Mouse (Mus musculus): Measurements from ENCODE around the gene Cacna1h. TPM values are rescaled to one million over a fixed set of nuclear protein-coding genes. Genes with fewer than 3 reads are reported as not detected.

Gene Cacna1h
- polyA plus RNA-seq, 1 experiment: 0.12 TPM

GRCm38 (mm10) chr17:25372491-25372890 lies 61.1 kb downstream of the Cacna1h start:
- no peak overlapping the region for H3K4me3 ChIP-seq
- H3K36me3 ChIP-seq (ENCODE audit: control insufficient read depth, insufficient read depth): no peaks in the 10 kb centered on the region
- TF ChIP-seq TCF3 (IDR thresholded peaks at IDR 0.05; ENCODE audit: insufficient read length, low read depth) (no peak), E2F4 (IDR thresholded peaks at IDR 0.05; ENCODE audit: insufficient read depth) (no peak), USF1 (IDR thresholded peaks at IDR 0.05; ENCODE audit: low read depth) (no peak), MAX (IDR thresholded peaks at IDR 0.05; ENCODE audit: low read depth) (no peak), SRF (IDR thresholded peaks at IDR 0.05; ENCODE audit: control insufficient read depth, insufficient read length, low read depth) (no peak), CEBPB (IDR thresholded peaks at IDR 0.05; ENCODE audit: insufficient read depth, poor library complexity, severe bottlenecking) (no peak), MYOD1 (IDR thresholded peaks at IDR 0.05; ENCODE audit: control insufficient read depth in 1 of 3, insufficient read length in 2 of 3, low read depth in 2 of 3) (no peak), TCF12 (IDR thresholded peaks at IDR 0.05; ENCODE audit: insufficient read depth, poor library complexity, severe bottlenecking) (no peak), REST (IDR thresholded peaks at IDR 0.05; ENCODE audit: insufficient read depth, insufficient read length) (no peak), POLR2AphosphoS2 (IDR thresholded peaks at IDR 0.05; ENCODE audit: insufficient read length, low read depth) (no peak), POLR2A (IDR thresholded peaks at IDR 0.05; ENCODE audit: insufficient read length, low read depth) (no peak)
- H3ac ChIP-seq (ENCODE audit: control insufficient read depth, insufficient read length): no peak overlapping the region
- peaks cover 3% of the 10 kb centered on the region for H3K27me3 ChIP-seq (ENCODE audit: control insufficient read depth, insufficient read depth, insufficient read length)
- H3K79me2 ChIP-seq (ENCODE audit: control insufficient read depth, insufficient read depth): no peaks in the 10 kb centered on the region
- no peak overlapping the region for H3K4me2 ChIP-seq (ENCODE audit: low read depth)

DNA sequence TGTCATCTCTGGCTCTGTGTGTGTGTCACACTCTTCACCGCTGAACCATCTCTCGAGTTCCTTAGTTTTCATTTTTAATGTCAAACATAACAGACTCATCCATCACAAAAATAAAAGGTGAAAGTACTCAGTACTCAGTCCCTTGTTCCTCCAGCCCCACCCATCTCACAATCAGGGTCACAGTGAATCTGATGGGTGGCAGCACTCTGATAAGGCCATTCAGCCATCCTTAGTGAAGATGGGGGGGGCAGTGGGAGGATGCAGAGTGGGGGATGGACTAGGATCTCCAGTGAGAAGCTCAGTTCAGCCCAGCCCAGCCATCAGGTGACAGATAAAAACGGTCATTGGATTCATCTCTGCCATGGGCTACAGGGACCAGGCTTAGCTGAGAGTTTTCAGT lies 64.6 kb downstream of the Cacna1h start, which contains the start of gene Tpsg1:
Gene Tpsg1, plus strand, starts transcription at position 301 of the 400 bp plus-strand sequence.
- H3K27me3 ChIP-seq (ENCODE audit: control insufficient read depth, insufficient read depth, insufficient read length): peaks cover 18% of the 10 kb centered on the region
- no peaks in the 10 kb centered on the region for H3K36me3 ChIP-seq (ENCODE audit: control insufficient read depth, insufficient read depth)
- no peaks in the 10 kb centered on the region for H3K79me2 ChIP-seq (ENCODE audit: control insufficient read depth, insufficient read depth)
- no peak within 1 kb of the TSS for H3K4me2 ChIP-seq (ENCODE audit: low read depth)
- TF ChIP-seq TCF3 (IDR thresholded peaks at IDR 0.05; ENCODE audit: insufficient read length, low read depth): no peak
- TF ChIP-seq POLR2A (IDR thresholded peaks at IDR 0.05; ENCODE audit: insufficient read length, low read depth): no peak
- no peak for TF ChIP-seq TCF12 (IDR thresholded peaks at IDR 0.05; ENCODE audit: insufficient read depth, poor library complexity, severe bottlenecking)
- no peak for TF ChIP-seq MYOG (IDR thresholded peaks at IDR 0.05; ENCODE audit: control insufficient read depth in 1 of 3, insufficient read depth in 1 of 3, insufficient read length in 2 of 3, low read depth in 2 of 3)
- TF ChIP-seq MYOD1 (IDR thresholded peaks at IDR 0.05; ENCODE audit: control insufficient read depth in 1 of 3, insufficient read length in 2 of 3, low read depth in 2 of 3): no peak
- TF ChIP-seq REST (IDR thresholded peaks at IDR 0.05; ENCODE audit: insufficient read depth, insufficient read length): no peak
- no peak for TF ChIP-seq SRF (IDR thresholded peaks at IDR 0.05; ENCODE audit: control insufficient read depth, insufficient read length, low read depth)
- TF ChIP-seq POLR2AphosphoS2 (IDR thresholded peaks at IDR 0.05; ENCODE audit: insufficient read length, low read depth): no peak
- no peak for TF ChIP-seq MAX (IDR thresholded peaks at IDR 0.05; ENCODE audit: low read depth)
- no peak for TF ChIP-seq USF1 (IDR thresholded peaks at IDR 0.05; ENCODE audit: low read depth)
- no peak for TF ChIP-seq CEBPB (IDR thresholded peaks at IDR 0.05; ENCODE audit: insufficient read depth, poor library complexity, severe bottlenecking)
- TF ChIP-seq E2F4 (IDR thresholded peaks at IDR 0.05; ENCODE audit: insufficient read depth): no peak
- no peak within 1 kb of the TSS for H3ac ChIP-seq (ENCODE audit: control insufficient read depth, insufficient read length)
- no peak within 1 kb of the TSS for H3K4me3 ChIP-seq

GRCm38 (mm10) chr17:25366005-25366404 lies 67.6 kb downstream of the Cacna1h start, which contains the start of gene Tpsb2:
Tpsb2 (plus strand) TSS chr17:25366305.
- Histone ChIP-seq H3K27me3 (ENCODE audit: control insufficient read depth, insufficient read depth, insufficient read length) (peaks cover 18% of the 10 kb centered on the region), H3ac (ENCODE audit: control insufficient read depth, insufficient read length) (no peak within 1 kb of the TSS), H3K79me2 (ENCODE audit: control insufficient read depth, insufficient read depth) (no peaks in the 10 kb centered on the region), H3K4me2 (ENCODE audit: low read depth) (no peak within 1 kb of the TSS), H3K36me3 (ENCODE audit: control insufficient read depth, insufficient read depth) (no peaks in the 10 kb centered on the region), H3K4me3 (no peak within 1 kb of the TSS)
- TF ChIP-seq TCF3 (IDR thresholded peaks at IDR 0.05; ENCODE audit: insufficient read length, low read depth): no peak
- no peak for TF ChIP-seq E2F4 (IDR thresholded peaks at IDR 0.05; ENCODE audit: insufficient read depth)
- TF ChIP-seq TCF12 (IDR thresholded peaks at IDR 0.05; ENCODE audit: insufficient read depth, poor library complexity, severe bottlenecking): no peak
- no peak for TF ChIP-seq CEBPB (IDR thresholded peaks at IDR 0.05; ENCODE audit: insufficient read depth, poor library complexity, severe bottlenecking)
- no peak for TF ChIP-seq SRF (IDR thresholded peaks at IDR 0.05; ENCODE audit: control insufficient read depth, insufficient read length, low read depth)
- no peak for TF ChIP-seq MAX (IDR thresholded peaks at IDR 0.05; ENCODE audit: low read depth)
- TF ChIP-seq MYOG (IDR thresholded peaks at IDR 0.05; ENCODE audit: control insufficient read depth in 1 of 3, insufficient read depth in 1 of 3, insufficient read length in 2 of 3, low read depth in 2 of 3): no peak
- no peak for TF ChIP-seq USF1 (IDR thresholded peaks at IDR 0.05; ENCODE audit: low read depth)
- TF ChIP-seq POLR2A (IDR thresholded peaks at IDR 0.05; ENCODE audit: insufficient read length, low read depth): no peak
- TF ChIP-seq REST (IDR thresholded peaks at IDR 0.05; ENCODE audit: insufficient read depth, insufficient read length): no peak
- no peak for TF ChIP-seq MYOD1 (IDR thresholded peaks at IDR 0.05; ENCODE audit: control insufficient read depth in 1 of 3, insufficient read length in 2 of 3, low read depth in 2 of 3)

DNA sequence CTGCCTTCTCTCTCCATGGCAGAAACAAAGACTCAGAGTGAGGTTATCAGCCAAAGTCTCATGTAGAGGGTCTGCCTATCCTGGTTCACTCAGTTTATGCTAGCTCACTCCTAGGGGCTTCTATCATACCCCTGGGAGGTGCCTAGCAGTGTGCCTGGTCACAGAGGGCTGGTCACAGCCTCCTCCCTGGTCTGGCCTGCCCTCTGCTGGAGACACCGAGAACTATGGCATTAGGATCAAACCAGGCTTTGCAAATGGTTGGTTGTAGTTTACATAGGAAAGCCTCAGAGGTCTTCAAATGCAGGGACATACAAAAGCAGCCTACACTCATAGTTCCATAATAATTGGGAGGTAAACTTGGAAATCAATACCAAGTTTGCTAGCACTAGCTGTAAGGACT lies 69.9 kb downstream of the Cacna1h start:
- H3K79me2 ChIP-seq (ENCODE audit: control insufficient read depth, insufficient read depth): no peaks in the 10 kb centered on the region
- no peak for TF ChIP-seq SRF (IDR thresholded peaks at IDR 0.05; ENCODE audit: control insufficient read depth, insufficient read length, low read depth)
- no peak for TF ChIP-seq MYOG (IDR thresholded peaks at IDR 0.05; ENCODE audit: control insufficient read depth in 1 of 3, insufficient read depth in 1 of 3, insufficient read length in 2 of 3, low read depth in 2 of 3)
- TF ChIP-seq CEBPB (IDR thresholded peaks at IDR 0.05; ENCODE audit: insufficient read depth, poor library complexity, severe bottlenecking): no peak
- TF ChIP-seq MYOD1 (IDR thresholded peaks at IDR 0.05; ENCODE audit: control insufficient read depth in 1 of 3, insufficient read length in 2 of 3, low read depth in 2 of 3): no peak
- TF ChIP-seq POLR2AphosphoS2 (IDR thresholded peaks at IDR 0.05; ENCODE audit: insufficient read length, low read depth): no peak
- no peak for TF ChIP-seq MAX (IDR thresholded peaks at IDR 0.05; ENCODE audit: low read depth)
- no peak for TF ChIP-seq TCF12 (IDR thresholded peaks at IDR 0.05; ENCODE audit: insufficient read depth, poor library complexity, severe bottlenecking)
- TF ChIP-seq REST (IDR thresholded peaks at IDR 0.05; ENCODE audit: insufficient read depth, insufficient read length): no peak
- TF ChIP-seq E2F4 (IDR thresholded peaks at IDR 0.05; ENCODE audit: insufficient read depth): no peak
- TF ChIP-seq TCF3 (IDR thresholded peaks at IDR 0.05; ENCODE audit: insufficient read length, low read depth): no peak
- TF ChIP-seq POLR2A (IDR thresholded peaks at IDR 0.05; ENCODE audit: insufficient read length, low read depth): no peak
- no peak overlapping the region for H3ac ChIP-seq (ENCODE audit: control insufficient read depth, insufficient read length)
- H3K4me3 ChIP-seq: no peak overlapping the region
- H3K27me3 ChIP-seq (ENCODE audit: control insufficient read depth, insufficient read depth, insufficient read length): peaks cover 18% of the 10 kb centered on the region
- H3K36me3 ChIP-seq (ENCODE audit: control insufficient read depth, insufficient read depth): no peaks in the 10 kb centered on the region
- no peak overlapping the region for H3K4me2 ChIP-seq (ENCODE audit: low read depth)

Measured in myocyte (in vitro differentiated cells).